Mouse (Mus musculus) testis, postnatal 10 days (tissue): Measurements from ENCODE around the gene Olfr1395.
"Not testable (repeated sequence)": the region's sequence is repeated elsewhere in the genome, so short reads cannot be mapped to it uniquely, and the experiment has no call there.

Experiments used
- DNase-seq: peaks from one replicate; pipeline ENCODE4 v3.0.0; 2021; ENCODE audit warnings: low spot score

The Olfr1395 gene

GRCm38 (mm10) chr11:49175345-49175744 lies 33.3 kb downstream of the Olfr1395 start:
- no peak for DNase-seq

- DNase-seq: not testable (repeated sequence)
Observed at GRCm38 (mm10) chr11:49176047-49176779, 34.1 kb downstream of the Olfr1395 start.

GRCm38 (mm10) chr11:49183172-49183571 lies 41.1 kb downstream of the Olfr1395 start:
- no peak for DNase-seq

- no peak for DNase-seq
Observed at GRCm38 (mm10) chr11:49186452-49186851, 44.4 kb downstream of the Olfr1395 start.

GRCm38 (mm10) chr11:49186955-49187488 lies 44.9 kb downstream of the Olfr1395 start, which contains the start of gene Btnl9:
TSS of gene Btnl9 (minus strand) at chr11:49187159.
- no peak for DNase-seq

GRCm38 (mm10) chr11:49187701-49188100 lies 45.6 kb downstream of the Olfr1395 start:
- DNase-seq: no peak

GRCm38 (mm10) chr11:49189737-49190136 lies 47.7 kb downstream of the Olfr1395 start:
- DNase-seq: peak; percentile 78

- DNase-seq: no peak
Observed at GRCm38 (mm10) chr11:49191083-49191482, 49.0 kb downstream of the Olfr1395 start.

GRCm38 (mm10) chr11:49194771-49195170 lies 52.7 kb downstream of the Olfr1395 start:
- DNase-seq: not testable (repeated sequence)

GRCm38 (mm10) chr11:49195819-49196322 lies 53.8 kb downstream of the Olfr1395 start:
- no peak for DNase-seq
